Mouse (Mus musculus): ENCODE data around the gene Sectm1b.
A peak's percentile ranks its signal among the peaks of the same experiment; 100 is the strongest.
"Not testable (repeated sequence)": the region's sequence is repeated elsewhere in the genome, so short reads cannot be mapped to it uniquely, and the experiment has no call there.

The Sectm1b gene

GRCm38 (mm10) chr11:121069662-121070061 lies 6.3 kb upstream of the Sectm1b start:
- DNase-seq (ENCODE audit: low read depth, low spot score) = not testable (repeated sequence)

DNA sequence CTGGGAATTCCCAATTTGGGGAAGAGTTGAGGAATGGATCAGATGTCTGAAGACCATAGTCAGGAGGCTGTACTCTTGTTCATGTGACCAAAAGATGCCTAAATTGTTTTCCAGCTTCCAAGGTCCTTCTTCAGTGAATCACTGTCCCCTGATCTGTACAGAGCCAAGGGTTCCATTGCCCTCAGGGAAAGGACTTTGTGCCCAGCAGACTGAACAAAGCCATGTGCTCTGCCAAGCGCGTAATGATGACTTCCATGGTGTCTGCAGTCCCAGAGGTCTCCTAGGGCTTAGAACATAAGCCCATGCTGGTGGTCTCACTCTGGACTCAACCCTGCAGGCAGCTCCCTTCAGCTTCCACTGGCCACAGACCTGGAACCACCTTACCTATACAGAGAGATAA lies 4.5 kb upstream of the Sectm1b start:
- DNase-seq (ENCODE audit: low read depth, low spot score) = no peak

DNA sequence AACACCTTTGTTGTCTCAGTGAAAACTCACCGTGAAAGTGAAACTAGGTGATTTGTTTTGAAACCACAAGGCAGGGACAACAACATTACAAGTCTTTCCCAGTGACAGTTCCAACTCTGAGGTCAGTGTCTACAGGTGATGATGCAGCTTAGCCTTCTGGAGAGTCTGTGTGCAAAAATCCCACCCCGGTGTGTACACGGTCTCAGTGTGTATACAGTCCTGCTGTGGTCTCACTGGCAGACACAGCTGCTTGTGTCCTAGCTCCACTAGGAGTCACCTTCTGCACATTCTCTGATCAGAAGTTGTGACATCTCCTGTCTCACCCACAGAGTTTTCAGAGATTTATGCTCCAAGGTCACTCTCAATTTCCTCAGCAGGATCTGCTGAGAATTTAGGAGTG lies 828 bp upstream of the Sectm1b start:
- no peak for DNase-seq (ENCODE audit: low read depth, low spot score)

- peak; percentile 49 for DNase-seq (ENCODE audit: low read depth, low spot score)
Measured at GRCm38 (mm10) chr11:121061615-121062014, 1.8 kb downstream of the Sectm1b start.

- DNase-seq (ENCODE audit: low read depth, low spot score) = not testable (repeated sequence)
Measured at GRCm38 (mm10) chr11:121060401-121061067, 2.8 kb downstream of the Sectm1b start.

- no peak for DNase-seq (ENCODE audit: low read depth, low spot score)
Measured at GRCm38 (mm10) chr11:121059471-121059870, 3.9 kb downstream of the Sectm1b start.

DNA sequence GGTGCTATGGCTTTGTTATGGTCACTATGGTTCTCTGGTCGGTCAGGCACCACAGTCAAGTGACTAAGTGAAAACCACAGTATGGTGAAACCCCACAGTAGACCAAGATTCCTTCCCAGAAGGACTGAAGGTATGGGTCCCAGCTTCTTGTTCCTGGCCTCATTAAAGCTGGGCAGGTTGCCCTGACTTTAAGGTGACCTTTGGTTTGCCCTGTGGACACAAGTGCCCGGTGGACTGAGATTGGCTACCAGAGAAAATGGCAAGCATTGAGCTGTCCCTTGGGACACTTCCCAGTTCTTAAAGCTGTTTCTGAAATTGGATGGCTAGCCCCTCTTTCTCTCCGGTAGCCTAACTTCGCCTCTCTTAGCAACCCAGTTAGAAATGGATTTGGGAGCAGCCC lies 4.4 kb downstream of the Sectm1b start:
- no peak for DNase-seq (ENCODE audit: low read depth, low spot score)

DNA sequence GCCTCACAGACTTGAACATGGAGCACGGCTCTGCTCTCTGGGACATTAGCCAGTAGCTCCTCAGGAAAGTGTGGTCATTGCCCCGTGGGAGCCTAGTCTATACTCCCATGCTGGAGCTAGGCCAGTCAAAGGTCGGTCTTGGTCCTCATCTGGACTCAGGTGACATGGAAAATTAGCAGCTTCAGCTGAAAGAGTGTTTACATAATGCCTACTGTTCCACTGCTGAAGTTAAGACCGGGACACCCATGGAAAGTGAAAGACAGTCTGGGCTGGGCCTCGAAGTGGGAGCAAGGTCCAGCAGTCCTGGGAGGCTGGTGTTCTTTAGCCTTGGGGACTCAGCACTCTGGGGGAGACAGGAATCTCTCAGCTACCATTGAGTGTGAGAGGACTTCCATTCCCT lies 5.2 kb downstream of the Sectm1b start:
- no peak for DNase-seq (ENCODE audit: low read depth, low spot score)

GRCm38 (mm10) chr11:121056536-121057236 lies 6.7 kb downstream of the Sectm1b start:
- DNase-seq (ENCODE audit: low read depth, low spot score) = no peak

GRCm38 (mm10) chr11:121053536-121053935 lies 9.8 kb downstream of the Sectm1b start:
- DNase-seq (ENCODE audit: low read depth, low spot score) = peak; percentile 87

DNA sequence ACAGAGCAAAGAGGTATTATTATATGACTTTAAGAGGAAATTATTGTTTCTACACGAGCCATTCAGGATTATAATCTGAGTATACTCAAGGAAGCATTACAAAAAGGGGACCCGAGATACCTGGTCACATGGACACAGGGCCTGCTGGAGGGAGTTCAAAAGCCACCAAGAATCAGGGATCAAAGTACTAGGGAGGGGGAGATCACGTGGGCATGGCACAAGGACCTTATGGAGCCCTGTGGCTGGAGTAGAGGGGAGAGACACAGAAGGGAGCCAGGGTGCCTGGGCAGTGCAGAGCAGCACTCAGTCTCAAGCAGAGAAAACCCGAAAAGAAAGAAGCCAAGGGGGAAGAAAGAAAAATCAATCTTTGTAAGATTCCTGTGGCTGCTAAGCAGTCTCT lies 11.0 kb downstream of the Sectm1b start:
- no peak for DNase-seq (ENCODE audit: low read depth, low spot score)

DNA sequence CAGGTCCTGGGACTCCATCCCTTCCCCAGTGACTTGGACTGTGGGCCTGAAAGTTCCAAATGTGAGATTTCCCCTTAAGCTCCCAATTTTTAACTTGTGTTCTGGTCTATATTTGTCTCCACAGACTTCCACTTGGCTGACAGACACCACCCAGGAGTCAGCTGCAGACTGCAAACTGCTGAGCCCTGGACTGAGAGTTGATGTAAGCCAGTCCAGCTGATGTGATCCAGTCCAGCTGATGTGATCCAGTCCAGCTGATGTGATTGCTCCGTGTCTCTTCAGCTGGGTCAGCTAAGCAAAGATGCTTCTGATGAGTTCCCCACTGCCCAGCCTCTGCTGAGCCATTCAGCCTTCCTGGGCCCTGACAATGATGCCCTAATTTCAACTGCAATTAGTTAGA lies 11.6 kb downstream of the Sectm1b start:
- DNase-seq (ENCODE audit: low read depth, low spot score) = peak; percentile 15

GRCm38 (mm10) chr11:121049840-121050239 lies 13.5 kb downstream of the Sectm1b start:
- no peak for DNase-seq (ENCODE audit: low read depth, low spot score)

DNA sequence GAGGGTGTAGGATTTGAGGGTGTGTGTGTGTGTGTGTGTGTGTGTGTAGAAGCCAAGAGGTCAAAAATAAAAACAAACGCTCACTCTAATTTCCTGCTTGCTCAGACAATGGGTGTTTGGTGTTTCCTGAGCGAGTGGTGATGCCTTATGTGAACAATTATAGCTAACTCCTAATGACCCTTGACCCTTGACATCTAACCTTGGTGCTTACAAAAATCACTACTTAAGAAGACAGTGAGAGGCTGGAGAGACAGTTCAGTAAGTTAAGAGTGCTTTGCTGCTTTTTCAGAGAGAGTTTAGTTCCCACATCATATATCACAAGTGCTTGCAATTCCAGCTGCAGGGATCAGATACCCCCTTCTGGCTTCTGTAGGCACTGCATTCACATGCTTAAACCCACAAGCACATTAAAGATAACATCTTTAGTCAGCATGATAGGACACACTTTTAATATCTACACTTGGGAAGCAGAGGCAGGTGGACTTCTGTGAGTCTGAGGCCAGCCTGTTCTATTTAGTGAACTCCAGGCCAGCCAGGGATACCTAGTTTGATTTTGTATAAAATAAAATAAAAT lies 15.5 kb downstream of the Sectm1b start:
- DNase-seq (ENCODE audit: low read depth, low spot score) = peak; percentile 74

DNA sequence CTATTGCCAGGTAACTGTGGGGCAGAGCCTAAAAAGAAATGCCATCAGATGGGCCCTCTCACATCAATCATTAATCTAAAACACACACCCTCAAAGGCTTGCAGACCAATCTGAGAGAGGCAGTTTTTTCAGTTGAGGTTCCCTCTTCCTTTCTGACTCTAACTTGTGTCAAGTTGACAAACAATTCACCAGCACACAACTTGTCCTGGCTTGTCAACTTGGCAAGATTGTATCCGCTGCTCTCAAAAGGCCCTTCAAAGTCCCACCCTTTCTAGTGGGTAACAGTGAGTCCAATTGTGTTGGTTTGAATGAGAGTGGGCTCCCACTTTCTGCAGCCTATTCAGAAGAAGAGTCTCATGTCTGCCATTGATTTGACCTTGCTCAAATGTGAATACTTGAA lies 18.1 kb downstream of the Sectm1b start:
- DNase-seq (ENCODE audit: low read depth, low spot score) = no peak

- DNase-seq (ENCODE audit: low read depth, low spot score) = not testable (repeated sequence)
Measured at GRCm38 (mm10) chr11:121043025-121043424, 20.3 kb downstream of the Sectm1b start.

- DNase-seq (ENCODE audit: low read depth, low spot score) = no peak
Measured at GRCm38 (mm10) chr11:121042480-121042879, 20.9 kb downstream of the Sectm1b start.

GRCm38 (mm10) chr11:121041636-121042035 lies 21.7 kb downstream of the Sectm1b start:
- no peak for DNase-seq (ENCODE audit: low read depth, low spot score)

GRCm38 (mm10) chr11:121041212-121041611 lies 22.2 kb downstream of the Sectm1b start:
- peak; percentile 92 for DNase-seq (ENCODE audit: low read depth, low spot score)

- peak; percentile 61 for DNase-seq (ENCODE audit: low read depth, low spot score)
Measured at GRCm38 (mm10) chr11:121039302-121039701, 24.1 kb downstream of the Sectm1b start, which contains the start of gene Cd7. TSS of gene Cd7 (minus strand) at chr11:121039418.

DNA sequence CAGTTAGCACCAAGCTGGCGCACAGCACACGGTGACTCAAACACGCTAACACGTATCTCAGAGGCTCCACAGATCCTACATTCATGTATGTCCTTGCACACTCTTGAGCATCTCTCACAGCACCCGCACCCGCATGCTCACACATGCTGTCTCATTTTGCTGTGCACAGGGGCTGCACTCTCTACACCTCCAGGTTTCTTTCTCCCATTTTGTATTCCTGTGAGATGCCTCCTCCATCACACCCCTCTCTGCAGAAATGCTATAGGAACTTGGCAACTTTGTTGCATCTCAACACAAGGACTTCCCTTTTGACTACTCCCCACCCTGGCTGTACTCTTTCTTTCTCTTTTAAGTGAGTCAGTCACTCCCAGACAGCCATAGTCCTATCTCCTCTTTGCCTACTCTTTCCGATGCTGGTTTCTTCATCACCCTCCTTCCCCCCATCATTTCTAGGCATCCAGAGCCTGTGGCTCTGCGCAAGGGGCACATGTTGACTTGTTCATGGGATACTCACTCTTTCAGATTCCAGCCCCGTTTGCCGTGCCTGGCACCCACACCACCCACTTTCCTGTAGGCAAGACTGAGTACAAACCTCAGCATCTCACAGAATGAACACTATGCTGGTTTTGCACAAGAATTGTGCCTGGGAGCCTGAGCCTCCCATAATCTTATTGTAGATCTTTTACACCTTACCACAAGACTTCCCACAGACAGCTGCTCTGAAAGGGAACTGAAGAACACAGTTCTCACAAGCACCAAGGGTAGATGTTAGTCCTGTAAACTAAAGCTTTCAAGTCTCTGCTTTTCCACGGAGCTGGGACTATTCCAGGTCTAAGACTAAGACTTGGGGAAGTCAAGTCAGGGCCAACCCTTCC lies 24.8 kb downstream of the Sectm1b start:
- DNase-seq (ENCODE audit: low read depth, low spot score) = peak; percentile 74

GRCm38 (mm10) chr11:121033118-121033517 lies 30.3 kb downstream of the Sectm1b start:
- no peak for DNase-seq (ENCODE audit: low read depth, low spot score)

All from brain, adult 2 months (tissue).